In genomic region chr19:27351700-27352099, GRCm38 (mm10) we compare ENCODE assay signal across 13 mouse cellular contexts. TPM values are rescaled to one million over a fixed set of nuclear protein-coding genes. Genes with fewer than 3 reads are reported as not detected.
A peak's percentile ranks its signal among the peaks of the same experiment; 100 is the strongest.
DNase-seq lines count a peak whose midpoint lies in the region; TF ChIP-seq lines count a peak whose summit lies in the region.
"Had no signal": no experiment of that assay in that cellular context is flagged by ENCODE, and none has a peak within 500 bp of the region (broad histone marks: within the 10 kb centered on the region; RNA-seq: fewer than 3 reads in every experiment).

No protein-coding gene starts in this region.

- TF ChIP-seq CTCF in embryonic fibroblast, embryonic 13.5 days (IDR thresholded peaks at IDR 0.05; ENCODE audit: borderline replicate concordance, insufficient read depth, low read length) = no peak

- peaks cover 3% of the 10 kb centered on the region for H3K4me1 ChIP-seq in embryonic fibroblast, embryonic 13.5 days (ENCODE audit: control insufficient read depth, insufficient read depth, low read length)
- H3K4me1 ChIP-seq: embryonic facial prominence, embryonic 15.5 days; limb, embryonic 10.5 days had no signal

- DNase-seq in layer of hippocampus, adult 18-20 months (ENCODE audit: low spot score in 2 of 2) = peak; percentile 25 to 65
- no peak for DNase-seq in layer of hippocampus, postnatal 25 days (ENCODE audit: extremely low spot score in 1 of 2, low spot score in 1 of 2)
- peak; percentile 95 for DNase-seq in NIH3T3 (ENCODE audit: low read depth)
- DNase-seq in lung, postnatal 36 days = peak; percentile 3
- DNase-seq in thymus, postnatal 10 days (ENCODE audit: low spot score in 2 of 2) = no peak
- DNase-seq in cerebellum, adult 9-11 months = no peak
- DNase-seq: spleen, adult 18-20 months had no signal

- no peak for TF ChIP-seq POLR2A in embryonic fibroblast, embryonic 13.5 days (IDR thresholded peaks at IDR 0.05; ENCODE audit: low read depth, low read length)

- H3K4me3 ChIP-seq in embryonic fibroblast, embryonic 13.5 days (ENCODE audit: insufficient read depth, low read length) = no peak overlapping the region
- H3K4me3 ChIP-seq: embryonic facial prominence, embryonic 15.5 days; heart, embryonic 12.5 days; limb, embryonic 10.5 days had no signal

- peak overlapping the region; percentile 37 for H3K27ac ChIP-seq in embryonic fibroblast, embryonic 13.5 days (ENCODE audit: insufficient read depth, low read length)
- H3K27ac ChIP-seq: embryonic facial prominence, embryonic 15.5 days; limb, embryonic 10.5 days; macrophage had no signal

RNA-seq across cellular contexts. Expression of gene Kcnv2, which starts 29.3 kb away (rescaled TPM):
- under 1 TPM; 0.10 to 0.22 TPM for total RNA-seq in layer of hippocampus, adult 18-20 months (2021)
- not detected for total RNA-seq in layer of hippocampus, postnatal 25 days (2021)
- polyA plus RNA-seq in embryonic fibroblast, embryonic 13.5 days (2011; ENCODE audit: insufficient read length, low read depth, missing spikeins) = not detected in 2 replicates
- polyA plus RNA-seq: embryonic facial prominence, embryonic 15.5 days; inflammation-experienced regulatory T-cells, adult 6 months; macrophage had no signal

Comparison
In these comparisons a context has a peak if more than half of its experiments do, and no peak if none do; other contexts are left out.
1. DNase-seq: peak in layer of hippocampus, adult 18-20 months (2 of 2), NIH3T3 (single experiment) and lung, postnatal 36 days (single experiment); none in layer of hippocampus, postnatal 25 days (0 of 2), thymus, postnatal 10 days (0 of 2) and cerebellum, adult 9-11 months (single experiment).